Mouse (Mus musculus): ENCODE results near the gene Arhgap22.

GRCm38 (mm10) chr14:33205280-33205965, 8.4 kb upstream of the Arhgap22 start:
- TF ChIP-seq POLR2A (IDR thresholded peaks at IDR 0.05; ENCODE audit: borderline replicate concordance, insufficient read depth, low read length): no peak
- TF ChIP-seq CTCF (IDR thresholded peaks at IDR 0.05; ENCODE audit: borderline replicate concordance, insufficient read depth, low read depth, low read length): peak; percentile 48; the same call in 1 of the 2 replicates

All from cerebellum, adult 2 months (tissue).